Mouse (Mus musculus): Measurements from ENCODE around the gene Rdh16f1. TPM values are rescaled to one million over a fixed set of nuclear protein-coding genes. Genes with fewer than 3 reads are reported as not detected.
A peak's percentile ranks its signal among the peaks of the same experiment; 100 is the strongest.
"Not testable (repeated sequence)": the region's sequence is repeated elsewhere in the genome, so short reads cannot be mapped to it uniquely, and the experiment has no call there.

The Rdh16f1 gene
- polyA plus RNA-seq, 1 experiment from 2014 or later = 0.67 TPM

DNA sequence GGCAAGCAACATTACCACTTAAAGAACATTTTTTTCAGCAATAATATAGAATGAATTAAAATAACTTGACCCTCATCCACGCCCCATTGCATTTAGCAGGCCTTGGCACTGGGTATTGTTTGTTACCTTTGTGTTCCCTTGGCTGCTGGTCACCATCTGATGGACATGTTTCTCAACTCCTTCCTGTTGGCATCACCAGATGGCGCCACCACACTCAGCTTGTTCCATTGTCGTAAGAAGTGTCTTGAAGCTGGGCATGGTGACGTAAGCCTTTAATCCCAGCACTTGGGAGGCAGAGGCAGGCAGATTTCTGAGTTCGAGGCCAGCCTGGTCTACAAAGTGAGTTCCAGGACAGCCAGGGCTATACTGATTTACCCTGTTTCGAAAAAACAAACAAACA is 65.8 kb downstream of the Rdh16f1 start:
- H3K36me3 ChIP-seq (ENCODE audit: control insufficient read depth, insufficient read depth, low read length) = no peaks in the 10 kb centered on the region
- H3K4me1 ChIP-seq (replicated peaks; ENCODE audit: control insufficient read depth, insufficient read depth) = no peaks in the 10 kb centered on the region
- H3K4me2 ChIP-seq (replicated peaks; ENCODE audit: low read depth) = no peak overlapping the region
- 0 out of 2 replicates have a peak, but pooled peaks cover 3% of the 10 kb centered on the region for H3K9me3 ChIP-seq (ENCODE audit: control insufficient read depth, low read length)
- H3K9ac ChIP-seq (ENCODE audit: low read length) = no peak overlapping the region
- H3K27ac ChIP-seq (replicated peaks) = no peak overlapping the region
- ATAC-seq (ENCODE audit: low FRiP score, low TSS enrichment) (no peak), DNase-seq (ENCODE audit: low spot score) (peak; percentile 49)
- H3K27me3 ChIP-seq (ENCODE audit: control insufficient read depth, insufficient read depth, low read length) = no peaks in the 10 kb centered on the region
- no peak overlapping the region for H3K4me3 ChIP-seq (ENCODE audit: low read depth, low read length)
- no peak for TF ChIP-seq EP300 (optimal IDR thresholded peaks at IDR 0.05)
- TF ChIP-seq CTCF (IDR thresholded peaks at IDR 0.05; ENCODE audit: low read depth) = peak; percentile 66
- 76% methylated on average over 6 of the region's 6 CpGs for WGBS

- Histone ChIP-seq H3K27ac (replicated peaks) (no peak overlapping the region), H3K36me3 (ENCODE audit: control insufficient read depth, insufficient read depth, low read length) (no peaks in the 10 kb centered on the region), H3K4me1 (replicated peaks; ENCODE audit: control insufficient read depth, insufficient read depth) (no peaks in the 10 kb centered on the region), H3K9ac (ENCODE audit: low read length) (no peak overlapping the region), H3K9me3 (ENCODE audit: control insufficient read depth, low read length) (no peaks in the 10 kb centered on the region), H3K4me2 (replicated peaks; ENCODE audit: low read depth) (no peak overlapping the region), H3K27me3 (ENCODE audit: control insufficient read depth, insufficient read depth, low read length) (no peaks in the 10 kb centered on the region), H3K4me3 (ENCODE audit: low read depth, low read length) (no peak overlapping the region)
- no peak for DNase-seq (ENCODE audit: low spot score)
- 73% methylated on average over 3 of the region's 3 CpGs for WGBS
- no peak for TF ChIP-seq EP300 (optimal IDR thresholded peaks at IDR 0.05)
- TF ChIP-seq CTCF (IDR thresholded peaks at IDR 0.05; ENCODE audit: low read depth) = no peak
- ATAC-seq (ENCODE audit: low FRiP score, low TSS enrichment) = no peak
Measured at GRCm38 (mm10) chr10:127829121-127829520, 69.5 kb downstream of the Rdh16f1 start.

GRCm38 (mm10) chr10:127834186-127834585 is 74.6 kb downstream of the Rdh16f1 start:
- not testable (repeated sequence) for H3K36me3 ChIP-seq (ENCODE audit: control insufficient read depth, insufficient read depth, low read length)
- WGBS = 89% methylated on average over 1 of the region's 1 CpGs

GRCm38 (mm10) chr10:127835292-127835691 is 75.7 kb downstream of the Rdh16f1 start:
- Histone ChIP-seq H3K9ac (ENCODE audit: low read length) (no peak overlapping the region), H3K27ac (replicated peaks) (no peak overlapping the region), H3K27me3 (ENCODE audit: control insufficient read depth, insufficient read depth, low read length) (no peaks in the 10 kb centered on the region), H3K9me3 (ENCODE audit: control insufficient read depth, low read length) (no peaks in the 10 kb centered on the region), H3K4me2 (replicated peaks; ENCODE audit: low read depth) (no peak overlapping the region), H3K4me1 (replicated peaks; ENCODE audit: control insufficient read depth, insufficient read depth) (no peaks in the 10 kb centered on the region), H3K36me3 (ENCODE audit: control insufficient read depth, insufficient read depth, low read length) (no peaks in the 10 kb centered on the region), H3K4me3 (ENCODE audit: low read depth, low read length) (no peak overlapping the region)
- TF ChIP-seq EP300 (optimal IDR thresholded peaks at IDR 0.05) (no peak), CTCF (IDR thresholded peaks at IDR 0.05; ENCODE audit: low read depth) (no peak)
- DNase-seq (ENCODE audit: low spot score) (no peak), ATAC-seq (ENCODE audit: low FRiP score, low TSS enrichment) (no peak)
- WGBS = 62% methylated on average over 5 of the region's 5 CpGs

More at GRCm38 (mm10) chr10:127834186-127834585, 74.6 kb downstream of the Rdh16f1 start:
- not testable (repeated sequence) for H3K4me1 ChIP-seq (replicated peaks; ENCODE audit: control insufficient read depth, insufficient read depth); H3K9me3 ChIP-seq (ENCODE audit: control insufficient read depth, low read length); H3K4me3 ChIP-seq (ENCODE audit: low read depth, low read length); DNase-seq (ENCODE audit: low spot score); H3K4me2 ChIP-seq (replicated peaks; ENCODE audit: low read depth); H3K9ac ChIP-seq (ENCODE audit: low read length); ATAC-seq (ENCODE audit: low FRiP score, low TSS enrichment); H3K27me3 ChIP-seq (ENCODE audit: control insufficient read depth, insufficient read depth, low read length); H3K27ac ChIP-seq (replicated peaks)

- not testable (repeated sequence) for H3K4me1 ChIP-seq (replicated peaks; ENCODE audit: control insufficient read depth, insufficient read depth); H3K27me3 ChIP-seq (ENCODE audit: control insufficient read depth, insufficient read depth, low read length); H3K4me3 ChIP-seq (ENCODE audit: low read depth, low read length); DNase-seq (ENCODE audit: low spot score); H3K36me3 ChIP-seq (ENCODE audit: control insufficient read depth, insufficient read depth, low read length); H3K9me3 ChIP-seq (ENCODE audit: control insufficient read depth, low read length); H3K9ac ChIP-seq (ENCODE audit: low read length); H3K4me2 ChIP-seq (replicated peaks; ENCODE audit: low read depth); ATAC-seq (ENCODE audit: low FRiP score, low TSS enrichment); H3K27ac ChIP-seq (replicated peaks)
- 92% methylated on average over 5 of the region's 5 CpGs for WGBS
Measured at GRCm38 (mm10) chr10:127837793-127838192, 78.2 kb downstream of the Rdh16f1 start.

DNA sequence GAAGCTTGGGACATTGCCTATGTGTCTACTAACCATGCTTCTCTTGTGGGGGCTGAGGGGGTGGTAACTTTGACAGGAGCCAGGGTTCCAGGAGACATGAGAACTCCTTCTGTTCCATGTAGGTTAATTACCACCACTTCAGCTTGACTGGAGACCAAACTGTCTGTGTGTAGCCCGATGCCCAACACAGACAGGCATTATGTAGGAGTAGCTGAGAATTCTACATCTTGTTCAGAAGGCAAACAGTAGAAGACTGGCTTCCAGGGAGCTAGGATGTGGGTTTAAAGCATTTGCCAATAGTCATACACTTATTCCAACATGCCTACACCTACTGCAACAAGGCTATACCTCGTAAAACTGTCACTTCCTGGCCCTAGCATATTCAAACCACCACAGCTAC is 79.0 kb downstream of the Rdh16f1 start:
- ATAC-seq (ENCODE audit: low FRiP score, low TSS enrichment) = no peak
- H3K9ac ChIP-seq (ENCODE audit: low read length) = no peak overlapping the region

More for the DNA sequence above, 79.0 kb downstream of the Rdh16f1 start:
- DNase-seq (ENCODE audit: low spot score) = no peak
- 83% methylated on average over 2 of the region's 2 CpGs for WGBS
- Histone ChIP-seq H3K9me3 (ENCODE audit: control insufficient read depth, low read length) (no peaks in the 10 kb centered on the region), H3K4me1 (replicated peaks; ENCODE audit: control insufficient read depth, insufficient read depth) (no peaks in the 10 kb centered on the region), H3K27me3 (ENCODE audit: control insufficient read depth, insufficient read depth, low read length) (no peaks in the 10 kb centered on the region), H3K27ac (replicated peaks) (no peak overlapping the region), H3K4me2 (replicated peaks; ENCODE audit: low read depth) (no peak overlapping the region), H3K36me3 (ENCODE audit: control insufficient read depth, insufficient read depth, low read length) (no peaks in the 10 kb centered on the region), H3K4me3 (ENCODE audit: low read depth, low read length) (no peak overlapping the region)
- TF ChIP-seq EP300 (optimal IDR thresholded peaks at IDR 0.05) = no peak
- no peak for TF ChIP-seq CTCF (IDR thresholded peaks at IDR 0.05; ENCODE audit: low read depth)
